Mouse (Mus musculus) forebrain, embryonic 14.5 days (tissue): ENCODE measurements around the gene Mxra7. TPM values are rescaled to one million over a fixed set of nuclear protein-coding genes. Genes with fewer than 3 reads are reported as not detected.

Experiments
- polyA plus RNA-seq: library from polyadenylated mRNA; unstranded; fragments of >200 nt; fragmentation: Nextera tagmentation; extraction: Ambion mirVana; gene quantifications from 2 replicates; pipeline ENCODE4 v1.2.1, GENCODE M21; 2014

The Mxra7 gene
- polyA plus RNA-seq, 1 experiment from 2014 or later = 3.6 TPM

Other genes starting within 250 kb of the Mxra7 start
- 16.7 and 20.7 TPM in 2 replicates for gene Ube2o, start 246.6 kb downstream of the Mxra7 start, polyA plus RNA-seq
- gene Aanat, start 241.6 kb downstream of the Mxra7 start, polyA plus RNA-seq = 0.36 TPM in 1 of 2 replicates, not detected in the other
- 0.61 TPM in 2 replicates for gene Rhbdf2, start 201.0 kb downstream of the Mxra7 start, polyA plus RNA-seq
- 1.4 and 1.7 TPM in 2 replicates for gene Prcd, start 174.5 kb downstream of the Mxra7 start, polyA plus RNA-seq
- gene Cygb, start 173.7 kb downstream of the Mxra7 start, polyA plus RNA-seq = 14.7 and 15.4 TPM in 2 replicates
- gene St6galnac1, start 52.5 kb downstream of the Mxra7 start, polyA plus RNA-seq = not detected in 2 replicates
- 79.2 and 100 TPM in 2 replicates for gene Mettl23, start 15.2 kb upstream of the Mxra7 start, polyA plus RNA-seq
- gene Jmjd6, start 15.4 kb upstream of the Mxra7 start, polyA plus RNA-seq = 64.6 and 81.1 TPM in 2 replicates
- 31.8 and 46.6 TPM in 2 replicates for gene Mfsd11, start 24.4 kb upstream of the Mxra7 start, polyA plus RNA-seq
- gene Srsf2, start 25.0 kb upstream of the Mxra7 start, polyA plus RNA-seq = 639 and 644 TPM in 2 replicates
- gene Mgat5b, start 90.8 kb upstream of the Mxra7 start, polyA plus RNA-seq = 21.1 and 23.3 TPM in 2 replicates